Mouse (Mus musculus) CH12.LX (cell line): Measurements from ENCODE around the gene Olfr414.

Source experiments
- CTCF ChIP-seq, 2 experiments: IDR thresholded peaks in 1 of 2; conservative IDR thresholded peaks in 1 of 2; 2 replicates each; pipeline ENCODE4 v1.5.1; 2011 to 2012; ENCODE audit warnings: low read depth in 2 of 2, low read length in 2 of 2, improper control_type of control experiment in 1 of 2, inconsistent platforms in 1 of 2, mild to moderate bottlenecking in 1 of 2, moderate library complexity in 1 of 2
- GABPA ChIP-seq: IDR thresholded peaks from 2 replicates; pipeline ENCODE4 v1.6.1; 2012; ENCODE audit warnings: low read depth, low read length, improper control_type of control experiment, inconsistent platforms; ENCODE audit not compliant: insufficient replicate concordance
- MAX ChIP-seq: IDR thresholded peaks from 2 replicates; pipeline ENCODE4 v1.6.1; 2011; ENCODE audit warnings: low read length, improper control_type of control experiment

GRCm38 (mm10) chr1:174428407-174428806 is 4.5 kb downstream of the Olfr414 start:
- TF ChIP-seq CTCF (conservative IDR thresholded peaks at IDR 0.05 in 1 of 2, IDR thresholded peaks at IDR 0.05 in 1 of 2; ENCODE audit: low read depth in 2 of 2, low read length in 2 of 2), result no peak
- TF ChIP-seq MAX, result no peak
- TF ChIP-seq GABPA, result no peak
